Mouse (Mus musculus): ENCODE data around the gene Tspan13. TPM values are rescaled to one million over a fixed set of nuclear protein-coding genes. Genes with fewer than 3 reads are reported as not detected.

Tspan13 gene
- polyA plus RNA-seq, 1 experiment: 168 TPM

DNA sequence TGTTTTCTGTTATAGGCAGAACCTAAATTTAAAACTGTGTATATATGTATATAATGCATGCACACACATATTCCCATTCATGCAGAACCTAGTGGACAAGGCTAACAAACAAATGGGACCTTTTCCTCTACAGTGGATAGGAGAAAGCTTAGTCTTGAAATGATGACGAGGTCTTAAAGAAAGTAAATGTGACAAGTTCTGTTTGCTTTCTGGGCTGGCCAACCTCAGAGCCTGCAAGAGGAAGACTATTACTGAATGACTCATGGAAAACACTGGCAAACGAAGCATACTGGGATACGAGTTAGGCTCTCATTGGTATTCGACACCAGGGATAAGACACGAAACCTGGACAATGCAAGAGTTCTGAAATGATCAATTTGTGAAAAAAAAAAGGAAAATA lies 57.6 kb downstream of the Tspan13 start:
- Histone ChIP-seq H3K4me3 (ENCODE audit: insufficient read depth, low read length) (no peak overlapping the region), H3K27ac (ENCODE audit: insufficient read depth, low read length) (no peak overlapping the region), H3K4me1 (ENCODE audit: control insufficient read depth, insufficient read depth, low read length) (no peaks in the 10 kb centered on the region)
- TF ChIP-seq POLR2A (IDR thresholded peaks at IDR 0.05; ENCODE audit: extremely low read depth, insufficient read depth, low read length) (no peak), CTCF (IDR thresholded peaks at IDR 0.05; ENCODE audit: extremely low read depth, insufficient read depth, low read length) (no peak)

DNA sequence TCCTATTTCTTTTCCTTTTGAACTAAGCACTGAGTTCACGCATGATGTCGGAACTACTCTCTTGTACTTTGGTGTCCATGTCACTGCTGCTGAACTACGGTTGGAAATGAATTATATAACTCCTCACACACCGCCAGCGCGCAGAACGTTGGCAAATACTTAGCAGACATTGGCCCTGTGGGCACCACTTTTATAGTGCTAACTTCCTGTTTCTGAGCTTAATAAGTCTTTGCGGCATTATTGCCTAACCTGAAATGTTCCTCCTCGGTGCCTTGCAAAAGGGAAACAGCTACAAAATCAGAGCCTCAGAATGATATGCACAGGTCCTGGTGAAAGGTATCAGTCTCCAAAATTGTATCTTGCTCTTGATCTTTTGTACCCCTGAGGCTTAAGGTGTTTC lies 58.8 kb downstream of the Tspan13 start:
- Histone ChIP-seq H3K4me1 (ENCODE audit: control insufficient read depth, insufficient read depth, low read length) (no peaks in the 10 kb centered on the region), H3K4me3 (ENCODE audit: insufficient read depth, low read length) (no peak overlapping the region), H3K27ac (ENCODE audit: insufficient read depth, low read length) (no peak overlapping the region)
- TF ChIP-seq CTCF (IDR thresholded peaks at IDR 0.05; ENCODE audit: extremely low read depth, insufficient read depth, low read length) (no peak), POLR2A (IDR thresholded peaks at IDR 0.05; ENCODE audit: extremely low read depth, insufficient read depth, low read length) (no peak)

DNA sequence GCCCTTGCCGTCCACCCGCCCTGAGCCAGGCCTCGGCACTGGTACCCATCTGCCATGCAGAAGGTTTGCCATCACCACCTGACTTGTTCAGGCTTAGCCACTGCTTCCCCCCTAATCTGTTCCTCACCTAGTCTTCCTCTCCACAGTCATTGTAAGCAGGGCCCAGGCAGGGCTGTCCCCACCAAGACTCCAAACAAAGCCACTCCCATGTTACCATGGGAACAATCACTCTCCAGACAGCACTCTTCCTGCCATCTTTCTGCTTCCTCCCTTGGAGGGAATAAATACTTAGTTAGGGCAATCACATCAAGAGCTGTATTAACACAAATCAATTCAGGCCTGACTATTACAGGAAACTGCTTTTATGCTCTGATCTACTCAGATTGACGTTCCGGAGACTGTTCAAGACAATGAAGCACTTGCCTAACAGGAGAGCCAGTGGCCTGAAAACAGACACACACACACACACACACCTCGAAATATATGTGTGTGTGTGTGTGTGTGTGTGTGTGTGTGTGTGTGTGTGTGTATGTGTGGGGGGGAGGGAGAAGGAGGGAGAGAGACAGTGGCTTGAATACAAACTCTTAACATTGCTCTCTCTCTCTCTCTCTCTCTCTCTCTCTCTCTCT lies 60.5 kb downstream of the Tspan13 start:
- no peak for TF ChIP-seq CTCF (IDR thresholded peaks at IDR 0.05; ENCODE audit: extremely low read depth, insufficient read depth, low read length)
- no peak for TF ChIP-seq POLR2A (IDR thresholded peaks at IDR 0.05; ENCODE audit: extremely low read depth, insufficient read depth, low read length)
- no peaks in the 10 kb centered on the region for H3K4me1 ChIP-seq (ENCODE audit: control insufficient read depth, insufficient read depth, low read length)
- no peak overlapping the region for H3K4me3 ChIP-seq (ENCODE audit: insufficient read depth, low read length)
- no peak overlapping the region for H3K27ac ChIP-seq (ENCODE audit: insufficient read depth, low read length)

DNA sequence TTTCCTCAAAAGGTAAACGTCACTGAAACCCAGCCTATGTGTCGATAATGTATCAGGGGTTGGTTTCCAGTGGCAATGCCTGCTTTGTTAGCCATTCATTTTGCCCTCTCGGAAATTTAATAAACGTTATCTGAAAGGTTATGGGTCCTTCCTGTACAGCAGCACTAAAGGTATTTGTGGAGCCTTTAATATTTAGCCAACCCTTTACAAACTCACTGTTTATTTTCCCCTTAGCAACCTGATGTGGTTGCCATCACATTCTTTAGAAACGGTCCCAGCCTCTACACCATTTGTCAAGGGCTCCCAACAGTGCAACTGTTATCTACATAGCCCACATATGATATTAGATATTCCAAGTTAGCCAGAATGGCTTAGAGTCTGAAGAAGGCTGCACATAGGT lies 62.7 kb downstream of the Tspan13 start:
- Histone ChIP-seq H3K4me3 (ENCODE audit: insufficient read depth, low read length) (no peak overlapping the region), H3K4me1 (ENCODE audit: control insufficient read depth, insufficient read depth, low read length) (no peaks in the 10 kb centered on the region), H3K27ac (ENCODE audit: insufficient read depth, low read length) (no peak overlapping the region)
- TF ChIP-seq CTCF (IDR thresholded peaks at IDR 0.05; ENCODE audit: extremely low read depth, insufficient read depth, low read length): no peak
- no peak for TF ChIP-seq POLR2A (IDR thresholded peaks at IDR 0.05; ENCODE audit: extremely low read depth, insufficient read depth, low read length)

DNA sequence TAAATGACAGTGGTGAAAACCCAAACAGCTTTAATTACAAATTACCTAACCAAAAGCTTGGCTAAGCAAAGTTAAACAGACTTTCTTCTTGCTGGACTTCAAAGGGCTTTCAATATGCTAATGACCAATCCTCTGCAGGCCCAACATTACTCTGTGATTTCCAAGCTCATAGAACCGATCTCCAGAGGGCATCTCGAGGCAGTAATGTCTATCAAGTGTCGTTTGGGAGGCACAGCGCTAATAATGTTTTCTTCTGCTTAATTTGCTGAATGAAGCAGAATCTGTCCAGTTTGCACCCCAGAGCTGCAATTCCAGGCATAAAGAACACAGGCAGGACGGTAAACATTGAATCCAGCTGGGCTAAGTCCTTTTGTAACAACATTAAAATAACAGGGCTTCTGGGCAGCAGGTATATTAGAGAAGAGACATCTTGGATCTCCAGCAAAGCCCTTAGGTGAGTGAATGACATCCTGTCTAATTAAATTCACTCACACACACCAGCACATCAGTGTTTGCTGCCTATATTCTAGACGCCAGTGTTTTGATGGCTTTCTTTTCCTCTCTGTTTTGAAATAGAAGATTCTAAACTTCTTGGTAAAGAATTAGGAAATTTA lies 64.6 kb downstream of the Tspan13 start:
- H3K27ac ChIP-seq (ENCODE audit: insufficient read depth, low read length): no peak overlapping the region
- H3K4me3 ChIP-seq (ENCODE audit: insufficient read depth, low read length): no peak overlapping the region
- TF ChIP-seq POLR2A (IDR thresholded peaks at IDR 0.05; ENCODE audit: extremely low read depth, insufficient read depth, low read length): no peak
- no peak for TF ChIP-seq CTCF (IDR thresholded peaks at IDR 0.05; ENCODE audit: extremely low read depth, insufficient read depth, low read length)
- H3K4me1 ChIP-seq (ENCODE audit: control insufficient read depth, insufficient read depth, low read length): no peaks in the 10 kb centered on the region

DNA sequence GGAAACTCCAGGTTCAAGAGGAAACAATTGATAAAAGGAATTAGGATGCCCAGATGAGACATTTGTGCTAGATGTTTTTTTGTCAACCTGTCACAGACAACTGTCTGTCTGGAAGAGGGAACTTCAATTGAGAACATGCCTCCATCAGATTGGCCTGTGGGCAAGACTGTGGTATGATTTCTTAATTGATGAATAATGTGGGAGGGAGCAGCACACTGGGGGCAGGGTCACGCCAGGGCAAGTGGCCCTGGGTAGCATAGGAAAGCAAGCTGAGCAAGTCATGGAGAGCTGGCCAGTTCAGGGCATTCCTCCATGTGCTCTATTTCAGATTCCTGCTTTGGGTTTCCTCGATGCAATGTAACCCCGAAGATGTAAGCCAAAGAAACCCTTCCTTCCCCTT lies 66.4 kb downstream of the Tspan13 start:
- H3K4me3 ChIP-seq (ENCODE audit: insufficient read depth, low read length): no peak overlapping the region
- TF ChIP-seq CTCF (IDR thresholded peaks at IDR 0.05; ENCODE audit: extremely low read depth, insufficient read depth, low read length) (no peak), POLR2A (IDR thresholded peaks at IDR 0.05; ENCODE audit: extremely low read depth, insufficient read depth, low read length) (no peak)
- H3K4me1 ChIP-seq (ENCODE audit: control insufficient read depth, insufficient read depth, low read length): no peaks in the 10 kb centered on the region
- H3K27ac ChIP-seq (ENCODE audit: insufficient read depth, low read length): no peak overlapping the region

DNA sequence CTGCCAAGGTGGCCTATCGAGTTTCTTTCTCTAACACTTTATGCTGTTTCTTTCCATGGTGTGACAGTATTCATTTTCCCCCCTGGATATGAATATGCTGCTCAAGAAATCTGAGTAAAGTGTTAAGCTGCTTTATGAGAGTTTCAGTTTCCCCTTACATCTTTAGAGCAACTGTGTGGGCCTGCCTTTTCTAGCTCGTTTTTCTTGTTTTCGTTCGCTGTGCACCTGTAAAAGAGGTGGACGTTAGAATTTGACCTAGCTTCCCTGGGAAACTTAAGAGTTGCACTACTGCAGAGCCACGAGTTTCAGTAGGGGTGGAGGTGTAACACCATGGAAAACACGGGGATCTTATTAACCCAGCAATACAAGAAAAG lies 75.5 kb downstream of the Tspan13 start:
- H3K4me3 ChIP-seq (ENCODE audit: insufficient read depth, low read length): no peak overlapping the region
- no peak for TF ChIP-seq POLR2A (IDR thresholded peaks at IDR 0.05; ENCODE audit: extremely low read depth, insufficient read depth, low read length)
- TF ChIP-seq CTCF (IDR thresholded peaks at IDR 0.05; ENCODE audit: extremely low read depth, insufficient read depth, low read length): no peak
- no peak overlapping the region for H3K27ac ChIP-seq (ENCODE audit: insufficient read depth, low read length)
- H3K4me1 ChIP-seq (ENCODE audit: control insufficient read depth, insufficient read depth, low read length): no peaks in the 10 kb centered on the region

DNA sequence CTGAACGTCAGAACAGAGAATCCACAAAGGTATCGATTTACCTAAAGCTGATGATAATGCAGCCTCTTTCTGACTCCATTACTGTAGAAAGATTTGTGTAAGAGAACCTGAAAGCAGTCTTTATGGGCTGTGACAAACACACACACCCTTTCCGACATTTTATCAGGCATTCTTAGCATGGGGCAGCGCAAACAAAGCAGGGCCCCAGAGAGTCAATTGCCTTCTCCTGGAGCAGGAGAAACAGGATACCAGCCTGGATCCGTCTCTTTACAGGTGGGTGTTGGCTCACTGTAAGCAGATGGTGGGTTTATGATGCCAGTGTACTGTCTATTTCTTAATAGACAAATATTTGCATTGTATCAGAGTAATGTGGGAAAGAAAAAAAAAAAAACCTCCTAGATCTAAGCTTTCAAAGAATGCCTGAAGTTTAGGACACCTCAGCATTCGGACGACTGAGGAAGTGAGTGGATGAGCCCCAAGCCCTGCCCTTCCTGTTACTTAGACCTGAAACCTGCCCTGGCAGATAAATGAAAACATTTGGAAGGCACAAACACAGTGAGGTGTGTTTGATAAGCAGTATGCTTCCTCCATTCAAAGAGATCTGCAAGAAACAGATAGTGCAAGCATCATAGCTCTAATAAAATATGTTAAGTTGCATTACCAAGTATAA lies 76.1 kb downstream of the Tspan13 start:
- H3K27ac ChIP-seq (ENCODE audit: insufficient read depth, low read length): no peak overlapping the region
- no peak overlapping the region for H3K4me3 ChIP-seq (ENCODE audit: insufficient read depth, low read length)
- no peaks in the 10 kb centered on the region for H3K4me1 ChIP-seq (ENCODE audit: control insufficient read depth, insufficient read depth, low read length)
- TF ChIP-seq POLR2A (IDR thresholded peaks at IDR 0.05; ENCODE audit: extremely low read depth, insufficient read depth, low read length) (no peak), CTCF (IDR thresholded peaks at IDR 0.05; ENCODE audit: extremely low read depth, insufficient read depth, low read length) (no peak)

Other genes with a start within 250 kb of the Tspan13 start
- not detected in 2 replicates for gene Agr3, start 116.9 kb downstream of the Tspan13 start, polyA plus RNA-seq (2012; rRNA removed)
- 0.15 and 0.28 TPM in 2 replicates for gene Agr2, start 49.6 kb downstream of the Tspan13 start, polyA plus RNA-seq (2012; rRNA removed)
- gene Ankmy2, start 114.6 kb upstream of the Tspan13 start, polyA plus RNA-seq (2012; rRNA removed): 43.1 and 43.5 TPM in 2 replicates
- 37.2 and 39.3 TPM in 2 replicates for gene Bzw2, start 115.6 kb upstream of the Tspan13 start, polyA plus RNA-seq (2012; rRNA removed)
- gene Lrrc72, start 210.9 kb upstream of the Tspan13 start, polyA plus RNA-seq (2012; rRNA removed): not detected in 2 replicates